In the genomic region with DNA sequence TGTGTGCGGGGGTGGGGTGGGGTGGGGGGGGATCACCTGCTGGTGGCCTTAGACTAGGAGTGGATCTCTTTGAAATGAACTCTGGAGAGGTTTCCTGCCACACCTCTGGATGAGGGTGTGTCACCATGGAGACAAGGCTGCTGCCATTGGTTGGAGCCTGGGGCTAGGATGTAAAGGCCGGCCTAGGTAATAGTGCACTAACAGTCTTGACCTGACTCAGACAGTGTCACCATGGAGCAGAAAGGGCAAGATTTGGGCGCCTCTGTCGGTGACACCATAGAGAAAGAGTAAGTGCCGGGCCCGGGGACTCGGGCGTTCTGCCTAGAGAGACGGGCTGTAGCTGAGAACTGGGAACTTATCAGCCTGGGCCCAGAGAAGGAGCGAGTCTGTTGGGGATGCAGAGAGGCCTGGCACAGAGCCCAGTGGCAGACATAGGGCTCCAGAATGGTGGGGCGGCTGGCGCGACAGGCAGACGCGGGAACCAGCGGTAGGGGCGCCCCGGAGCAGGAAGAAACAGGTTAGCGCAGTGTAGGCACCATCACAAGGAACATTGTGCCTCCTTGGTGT, we compare ENCODE assay signal across 8 mouse cellular contexts. TPM values are rescaled to one million over a fixed set of nuclear protein-coding genes. Genes with fewer than 3 reads are reported as not detected.
DNase-seq lines count a peak whose midpoint lies in the region; ATAC-seq and TF ChIP-seq lines count a peak whose summit lies in the region.
"Not testable (repeated sequence)": the region's sequence is repeated elsewhere in the genome, so short reads cannot be mapped to it uniquely, and the experiment has no call there.

Gene Pnp2, plus strand, starts transcription at position 51 of the 567 bp plus-strand sequence.

- peak within 1 kb of the TSS; percentile 14 for H3K4me3 ChIP-seq in embryonic facial prominence, embryonic 14.5 days (ENCODE audit: low read depth, low read length)
- H3K4me3 ChIP-seq in intestine, postnatal 0 days (ENCODE audit: low read depth, low read length), result peak within 1 kb of the TSS; percentile 24
- not testable (repeated sequence) for H3K4me3 ChIP-seq in macrophage (ENCODE audit: inconsistent target)

- peak; percentile 90 for ATAC-seq in embryonic facial prominence, embryonic 14.5 days (ENCODE audit: low read depth)
- ATAC-seq in intestine, postnatal 0 days, result peak; percentile 85

- H3K27ac ChIP-seq in embryonic facial prominence, embryonic 14.5 days (replicated peaks; ENCODE audit: low read depth, low read length), result not testable (repeated sequence)
- H3K27ac ChIP-seq in intestine, postnatal 0 days (ENCODE audit: low read depth, low read length), result peak within 1 kb of the TSS; percentile 64; the same call in 1 of the 2 replicates
- H3K27ac ChIP-seq in macrophage, result peak within 1 kb of the TSS; percentile 17; the same call in 1 of the 2 replicates

- WGBS in embryonic facial prominence, embryonic 14.5 days, result 10% methylated on average over 12 of the region's 19 CpGs
- 7% methylated on average over 18 of the region's 19 CpGs for WGBS in intestine, postnatal 0 days
- WGBS in macrophage (ENCODE audit: missing documents), result 25% methylated on average over 15 of the region's 19 CpGs

- H3K9me3 ChIP-seq in embryonic facial prominence, embryonic 14.5 days (ENCODE audit: control insufficient read depth, low read length); intestine, postnatal 0 days (ENCODE audit: control insufficient read depth): not testable (repeated sequence)

- DNase-seq in adrenal gland, adult 8-10 months, result peak; percentile 38
- DNase-seq in embryonic facial prominence, embryonic 14.5 days (ENCODE audit: low spot score), result not testable (repeated sequence)
- DNase-seq in heart, adult 8-10 months (ENCODE audit: low spot score), result peak; percentile 55
- DNase-seq in left cerebral cortex, postnatal 25 days (ENCODE audit: low spot score in 2 of 2), result peak; percentile 41 to 46
- DNase-seq in retina, postnatal 1 day, result peak; percentile 54
- peak; percentile 73 for DNase-seq in thymus, postnatal 25 days

- H3K79me2 ChIP-seq in macrophage (ENCODE audit: inconsistent target), result not testable (repeated sequence)

- H3K9ac ChIP-seq in embryonic facial prominence, embryonic 14.5 days (ENCODE audit: low read depth, low read length), result peak within 1 kb of the TSS; percentile 40; the same call in 1 of the 2 replicates
- H3K9ac ChIP-seq in intestine, postnatal 0 days (ENCODE audit: low read depth, low read length), result 0 out of 2 replicates have a peak within 1 kb of the TSS, but pooled peaks have one; percentile 17

- peak; percentile 52 for TF ChIP-seq CTCF in intestine, postnatal 0 days (IDR thresholded peaks at IDR 0.05; ENCODE audit: low read depth)

- not testable (repeated sequence) for H3K4me1 ChIP-seq in embryonic facial prominence, embryonic 14.5 days (ENCODE audit: control insufficient read depth, insufficient read depth, low read length); intestine, postnatal 0 days (replicated peaks; ENCODE audit: control insufficient read depth, insufficient read depth, low read length)

- H3K4me2 ChIP-seq in embryonic facial prominence, embryonic 14.5 days (ENCODE audit: low read depth, low read length), result peak within 1 kb of the TSS; percentile 44; the same call in 1 of the 2 replicates
- H3K4me2 ChIP-seq in intestine, postnatal 0 days (replicated peaks; ENCODE audit: low read depth), result peak within 1 kb of the TSS; percentile 55

- not testable (repeated sequence) for H3K27me3 ChIP-seq in embryonic facial prominence, embryonic 14.5 days (replicated peaks; ENCODE audit: control insufficient read depth, insufficient read depth, low read length); intestine, postnatal 0 days (replicated peaks; ENCODE audit: control insufficient read depth, insufficient read depth, low read length)

- H3K36me3 ChIP-seq in embryonic facial prominence, embryonic 14.5 days (ENCODE audit: control insufficient read depth, insufficient read depth, low read length); intestine, postnatal 0 days (ENCODE audit: control insufficient read depth, insufficient read depth): not testable (repeated sequence)
- H3K36me3 ChIP-seq in macrophage (ENCODE audit: inconsistent target), result peaks cover 10% of the 10 kb centered on the region; the same call in 1 of the 2 replicates

- intact Hi-C loops in left cerebral cortex, postnatal 25 days (cut with DNase I), result not testable (repeated sequence)

RNA-seq across cellular contexts. Expression of gene Pnp2, which starts in this region (rescaled TPM):
- 1 to 10 TPM; 1.8 to 2.5 (median 2.2) TPM for total RNA-seq in adrenal gland, adult 8-10 months (2022)
- 0.45 and 0.73 TPM in 2 replicates for polyA plus RNA-seq in embryonic facial prominence, embryonic 14.5 days (2014; fragmentation: Nextera tagmentation; extraction: Ambion mirVana)
- 1 to 10 TPM in 1 of 4 experiments, under 1 TPM in 2, not detected in 1; 0.52 to 1.2 (median 0.84) TPM for total RNA-seq in heart, adult 8-10 months (2022)
- polyA plus RNA-seq in intestine, postnatal 0 days (2015; fragmentation: Nextera tagmentation; extraction: Ambion mirVana), result 32.3 and 32.5 TPM in 2 replicates
- 1 to 10 TPM; 1.1 to 1.9 TPM for total RNA-seq in left cerebral cortex, postnatal 25 days (2021)
- total RNA-seq in macrophage (2018; cell fraction: chromatin; rRNA removed), result 10 to 100 TPM in 4 of 26 experiments, 1 to 10 TPM in 18, under 1 TPM in 1, not detected in 3; 0.82 to 12.5 (median 4.5) TPM
- 10 to 100 TPM in 1 of 26 experiments, 1 to 10 TPM in 14, under 1 TPM in 11; 0.36 to 11.4 (median 4.0) TPM for total RNA-seq in macrophage (2018; cell fraction: cytosol; rRNA removed)
- 10 to 100 TPM in 7 of 26 experiments, 1 to 10 TPM in 18, not detected in 1; 1.2 to 14.2 (median 4.2) TPM for total RNA-seq in macrophage (2018; cell fraction: nucleus; rRNA removed)
- 0.75 to 1.5 TPM (median 1.2 TPM) in 3 replicates for polyA plus RNA-seq in macrophage (2018)

Comparison
In these comparisons a context has a peak if more than half of its experiments do, and no peak if none do; other contexts are left out.
1. RNA of gene Pnp2 (polyA plus RNA-seq): 32.3 to 32.5 TPM in intestine, postnatal 0 days; 0.75 to 1.5 TPM in macrophage and 0.45 to 0.73 TPM in embryonic facial prominence, embryonic 14.5 days; every median in the first group is over 10 times any median in the second.
2. Peak in ATAC-seq, H3K4me3 ChIP-seq, H3K9ac ChIP-seq and H3K4me2 ChIP-seq in embryonic facial prominence, embryonic 14.5 days; RNA of the gene not detected or under 1 TPM.